Mouse (Mus musculus) testis, adult 2 months (tissue): ENCODE data around the gene Spsb4. TPM values are rescaled to one million over a fixed set of nuclear protein-coding genes. Genes with fewer than 3 reads are reported as not detected.

Experiments
- H3K27ac ChIP-seq: fragments of 200-500 bp; 2 replicates; pipeline ENCODE4 v1.5.1; 2012; ENCODE audit warnings: low read depth, low read length; ENCODE audit not compliant: control insufficient read depth, insufficient read depth
- H3K27me3 ChIP-seq: fragments of 200-500 bp; 2 replicates; pipeline ENCODE4 v1.6.1; 2012; ENCODE audit warnings: mild to moderate bottlenecking, low read length, moderate library complexity; ENCODE audit not compliant: control insufficient read depth, insufficient read depth
- H3K36me3 ChIP-seq: fragments of 200-500 bp; 2 replicates; pipeline ENCODE4 v1.6.1; 2012; ENCODE audit warnings: mild to moderate bottlenecking, low read length; ENCODE audit not compliant: control insufficient read depth, insufficient read depth
- H3K4me1 ChIP-seq: fragments of 200-500 bp; 2 replicates; pipeline ENCODE4 v1.6.1; 2012; ENCODE audit warnings: low read length; ENCODE audit not compliant: control insufficient read depth, insufficient read depth
- H3K4me3 ChIP-seq: fragments of 200-500 bp; 2 replicates; pipeline ENCODE4 v1.5.1; 2012; ENCODE audit warnings: low read depth, mild to moderate bottlenecking, low read length, moderate library complexity, mixed read lengths; ENCODE audit not compliant: control insufficient read depth
- CTCF ChIP-seq: fragments of 200-500 bp; IDR thresholded peaks from 2 replicates; pipeline ENCODE4 v1.5.1; 2012; ENCODE audit warnings: low read depth, mild to moderate bottlenecking, inconsistent platforms, low read length, moderate library complexity; ENCODE audit not compliant: control insufficient read depth, insufficient read depth, insufficient replicate concordance
- POLR2A ChIP-seq: fragments of 200-500 bp; IDR thresholded peaks from 2 replicates; pipeline ENCODE4 v1.6.1; 2012; ENCODE audit warnings: low read depth, mild to moderate bottlenecking, inconsistent platforms, low read length, moderate library complexity; ENCODE audit not compliant: control insufficient read depth
- polyA plus RNA-seq: library from polyadenylated mRNA; depleted of rRNA; stranded (reverse); fragments of >200 nt; gene quantifications from 2 replicates; pipeline ENCODE4 v1.2.3, GENCODE M21; 2012

Spsb4 gene
- polyA plus RNA-seq, 1 experiment: 0.91 TPM

GRCm38 (mm10) chr9:97022948-97023347 is 4.3 kb upstream of the Spsb4 start:
- Histone ChIP-seq H3K4me1 (peaks cover 7% of the 10 kb centered on the region), H3K27me3 (no peaks in the 10 kb centered on the region; the same call in 1 of the 2 replicates), H3K4me3 (no peak overlapping the region), H3K36me3 (no peaks in the 10 kb centered on the region), H3K27ac (no peak overlapping the region)
- no peak for TF ChIP-seq POLR2A

- no peaks in the 10 kb centered on the region; the same call in 1 of the 2 replicates for H3K27me3 ChIP-seq
- H3K36me3 ChIP-seq: no peaks in the 10 kb centered on the region
- no peak overlapping the region for H3K4me3 ChIP-seq
- peaks cover 13% of the 10 kb centered on the region for H3K4me1 ChIP-seq
- H3K27ac ChIP-seq: no peak overlapping the region
- no peak for TF ChIP-seq CTCF
- no peak for TF ChIP-seq POLR2A
Observed at GRCm38 (mm10) chr9:97022371-97022770, 3.7 kb upstream of the Spsb4 start.

DNA sequence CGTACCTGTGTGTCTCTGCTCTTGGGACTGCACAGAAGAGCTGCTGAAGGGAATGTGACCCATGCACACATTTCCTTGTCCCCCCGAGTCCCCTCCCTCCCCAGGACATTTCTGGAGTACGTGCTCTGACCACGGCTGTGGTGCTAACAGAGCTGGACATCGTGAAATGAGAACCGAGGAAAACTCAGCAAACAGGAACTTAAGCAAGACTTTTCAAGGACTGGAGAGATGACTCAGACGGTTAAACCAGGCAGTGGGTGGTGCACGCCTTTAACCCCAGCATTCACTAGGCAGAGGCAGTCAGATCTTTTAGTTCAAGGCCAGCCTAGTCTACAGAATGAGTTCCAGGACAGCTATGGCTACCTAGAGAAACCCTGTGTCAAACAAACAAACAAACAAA is 1.5 kb upstream of the Spsb4 start:
- Histone ChIP-seq H3K4me1 (peaks cover 13% of the 10 kb centered on the region), H3K27ac (no peak overlapping the region), H3K4me3 (no peak overlapping the region), H3K27me3 (no peaks in the 10 kb centered on the region; the same call in 1 of the 2 replicates), H3K36me3 (no peaks in the 10 kb centered on the region)
- TF ChIP-seq CTCF (no peak), POLR2A (no peak)

- Histone ChIP-seq H3K36me3 (no peaks in the 10 kb centered on the region), H3K4me1 (peaks cover 12% of the 10 kb centered on the region), H3K4me3 (no peak overlapping the region), H3K27me3 (no peaks in the 10 kb centered on the region; the same call in 1 of the 2 replicates), H3K27ac (no peak overlapping the region)
- TF ChIP-seq POLR2A (no peak), CTCF (no peak)
Observed at GRCm38 (mm10) chr9:97019686-97020085, 1.0 kb upstream of the Spsb4 start.

DNA sequence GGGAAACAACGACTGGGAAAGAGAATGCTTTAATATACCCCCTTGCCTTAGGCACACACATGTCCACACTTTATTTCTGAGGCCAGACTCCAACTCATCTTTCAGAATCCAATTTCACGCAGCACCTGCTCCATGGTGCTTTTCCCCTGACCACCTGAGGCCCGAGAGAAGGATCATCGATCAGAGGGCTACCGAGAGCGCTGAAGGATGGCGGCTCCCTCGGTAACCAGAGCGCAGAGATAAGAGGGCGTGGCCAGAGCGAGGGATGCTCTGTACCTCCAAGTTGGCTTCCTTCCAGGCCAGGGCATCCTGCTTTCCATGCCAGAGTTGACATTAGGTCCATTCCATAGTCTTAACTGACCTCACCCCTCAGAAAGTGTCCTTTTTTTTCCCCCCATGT is 588 bp upstream of the Spsb4 start:
- Histone ChIP-seq H3K4me1 (peaks cover 12% of the 10 kb centered on the region), H3K27ac (no peak overlapping the region)

DNA sequence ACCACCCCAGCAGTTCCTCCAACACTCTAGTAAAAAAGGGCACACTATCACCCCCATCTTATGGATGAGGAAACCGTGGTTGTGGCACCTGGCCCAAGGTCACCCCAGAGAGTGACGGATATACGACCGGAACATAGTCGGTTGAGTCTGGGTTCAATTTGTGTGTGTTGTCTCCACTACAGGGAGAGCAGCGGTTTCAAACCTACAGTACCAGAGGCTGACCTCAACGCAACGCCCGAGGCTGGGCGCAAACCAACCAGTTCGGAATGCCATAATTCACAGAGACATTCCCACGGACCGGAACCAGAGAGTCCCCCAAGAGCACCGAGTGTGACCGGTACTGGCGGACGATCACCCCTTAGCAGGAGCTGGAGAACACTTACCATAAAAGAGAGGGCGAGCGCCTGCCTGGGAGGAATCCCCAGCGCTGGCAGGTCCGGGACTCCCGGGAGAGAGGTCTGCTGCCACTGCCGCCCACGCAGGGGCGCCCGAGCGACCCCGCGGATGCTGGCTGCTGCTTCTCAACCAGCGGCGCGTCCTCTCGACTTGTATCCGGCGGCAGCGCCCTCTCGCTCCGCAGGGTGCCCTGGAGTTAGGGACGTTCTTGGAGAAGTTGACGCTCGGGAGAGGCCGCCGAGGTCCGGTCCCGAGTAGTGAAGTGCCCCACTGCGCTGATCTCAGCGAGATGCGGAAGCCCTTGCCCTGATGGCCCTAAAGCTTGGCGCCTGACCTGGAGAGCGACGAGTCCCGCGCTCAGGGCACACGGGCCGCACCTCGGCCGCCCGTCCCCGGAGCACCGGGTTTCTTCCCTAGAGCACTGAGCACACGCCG is 617 bp downstream of the Spsb4 start:
- Histone ChIP-seq H3K4me1 (peaks cover 12% of the 10 kb centered on the region), H3K4me3 (peak overlapping the region; percentile 26), H3K36me3 (no peaks in the 10 kb centered on the region), H3K27me3 (no peaks in the 10 kb centered on the region; the same call in 1 of the 2 replicates), H3K27ac (no peak overlapping the region)
- TF ChIP-seq POLR2A: no peak
- no peak for TF ChIP-seq CTCF

More for the DNA sequence above, 588 bp upstream of the Spsb4 start:
- H3K36me3 ChIP-seq: no peaks in the 10 kb centered on the region
- peak overlapping the region; percentile 6 for H3K4me3 ChIP-seq
- no peak for TF ChIP-seq POLR2A
- no peak for TF ChIP-seq CTCF
- no peaks in the 10 kb centered on the region; the same call in 1 of the 2 replicates for H3K27me3 ChIP-seq

DNA sequence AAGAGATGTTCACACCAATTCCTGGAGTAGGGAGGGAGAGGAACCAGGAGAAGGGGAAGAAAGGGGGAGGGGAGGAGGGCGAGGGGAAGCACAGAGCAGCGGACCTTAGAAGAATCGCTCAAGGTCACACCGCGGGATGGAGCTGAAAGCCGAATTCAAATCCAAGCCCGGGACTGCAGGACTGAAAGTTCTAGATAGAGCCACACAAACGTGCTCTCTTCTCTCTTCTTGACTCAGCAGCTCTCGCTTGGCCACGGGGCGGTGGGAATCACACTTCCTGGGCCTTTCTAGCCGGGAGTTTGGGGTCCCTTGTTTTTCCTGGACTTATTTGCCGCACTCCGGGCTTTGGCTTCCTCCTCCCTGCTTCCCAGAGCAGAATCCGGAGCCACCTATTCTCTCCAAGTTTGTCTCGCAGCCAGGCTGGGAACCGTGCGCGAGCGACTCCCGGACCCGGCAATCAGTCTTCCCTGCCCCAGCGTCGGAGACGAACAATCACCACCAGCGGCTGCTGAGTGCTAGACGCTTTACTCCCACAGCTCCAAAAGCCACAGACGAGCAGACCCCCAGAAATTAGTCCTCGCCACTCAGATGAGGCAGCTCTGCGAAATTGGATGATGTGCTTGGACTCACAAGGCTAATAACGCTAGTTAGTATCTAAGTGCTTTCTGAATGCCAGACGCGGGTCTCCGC is 1.4 kb downstream of the Spsb4 start:
- Histone ChIP-seq H3K4me3 (no peak overlapping the region; the same call in 1 of the 2 replicates), H3K4me1 (peaks cover 12% of the 10 kb centered on the region), H3K27ac (no peak overlapping the region)

More for the DNA sequence above, 1.4 kb downstream of the Spsb4 start:
- no peaks in the 10 kb centered on the region for H3K36me3 ChIP-seq
- no peak for TF ChIP-seq CTCF
- no peak for TF ChIP-seq POLR2A
- no peaks in the 10 kb centered on the region; the same call in 1 of the 2 replicates for H3K27me3 ChIP-seq
